Mouse (Mus musculus): Measurements from ENCODE around the gene Nop9. TPM values are rescaled to one million over a fixed set of nuclear protein-coding genes. Genes with fewer than 3 reads are reported as not detected.

Nop9 gene
- total RNA-seq, 4 experiments from 2014 or later = 9.4 to 14.8 (median 10.1) TPM

GRCm38 (mm10) chr14:55769087-55769703 lies 23.7 kb downstream of the Nop9 start:
- DNase-seq (ENCODE audit: low spot score in 2 of 2) = no peak

DNA sequence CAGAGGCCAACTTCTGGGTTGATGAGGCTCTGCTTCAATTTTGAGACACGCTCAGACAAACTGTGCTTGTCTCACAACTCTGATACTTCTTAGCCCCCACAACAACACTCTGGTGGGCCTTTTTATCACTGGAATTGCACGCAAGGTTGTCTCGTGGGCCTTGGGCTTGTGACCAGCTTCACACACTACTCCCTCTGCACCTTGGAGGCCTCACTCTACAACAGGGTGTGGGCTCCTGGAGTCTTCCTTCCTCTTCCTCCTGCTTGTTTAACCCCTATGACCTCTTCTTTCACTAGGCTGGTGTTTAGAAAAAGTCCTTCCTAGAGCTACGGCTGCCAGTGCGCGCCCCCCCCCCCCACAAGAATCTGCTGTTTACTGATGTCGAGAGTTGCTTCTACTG lies 31.2 kb downstream of the Nop9 start:
- DNase-seq (ENCODE audit: low spot score in 2 of 2) = peak in 1 of 2 experiments; percentile 0

- DNase-seq (ENCODE audit: low spot score in 2 of 2) = peak in 1 of 2 experiments; percentile 1
Measured at GRCm38 (mm10) chr14:55777176-55777575, 31.7 kb downstream of the Nop9 start.

DNA sequence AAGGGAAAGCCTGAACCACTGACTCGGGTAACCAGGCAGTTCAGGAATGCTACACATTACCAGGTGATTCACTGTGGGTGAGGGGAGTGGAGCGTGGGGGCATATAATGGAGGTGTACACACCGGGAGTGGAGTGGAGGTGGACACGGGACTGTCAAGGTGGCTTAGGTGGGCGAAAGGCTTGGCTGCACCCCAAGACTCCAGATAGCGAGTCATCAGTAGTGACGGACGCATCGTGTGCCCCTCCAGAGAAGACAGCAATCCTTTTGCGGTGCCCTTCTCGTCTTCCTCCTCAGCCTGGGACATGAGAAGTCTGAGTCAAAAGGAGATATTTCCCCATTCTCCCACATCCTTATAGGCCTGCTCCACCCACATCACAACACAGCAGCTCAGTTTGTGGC lies 32.3 kb downstream of the Nop9 start:
- DNase-seq (ENCODE audit: low spot score in 2 of 2) = peak in 1 of 2 experiments; percentile 2

DNA sequence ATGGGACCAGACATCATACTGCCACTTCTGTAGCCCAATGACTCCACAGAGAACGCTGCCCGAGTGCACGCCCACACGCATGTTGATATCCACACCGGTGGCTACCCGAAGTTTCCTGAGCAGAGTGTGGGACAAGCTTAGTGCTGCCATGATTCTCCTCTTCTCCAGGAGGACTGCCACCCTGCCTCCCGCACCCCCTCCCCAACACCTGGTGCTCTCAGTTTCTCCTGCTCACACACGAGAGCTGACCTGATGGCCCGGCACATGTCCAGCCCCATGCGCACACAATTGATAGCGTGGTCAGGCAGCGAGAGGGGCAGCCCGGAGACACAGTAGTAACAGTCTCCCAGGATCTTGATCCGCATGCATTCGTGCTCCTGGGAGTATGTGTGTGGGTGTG lies 33.2 kb downstream of the Nop9 start:
- DNase-seq (ENCODE audit: low spot score in 2 of 2) = peak; percentile 1 to 2

DNA sequence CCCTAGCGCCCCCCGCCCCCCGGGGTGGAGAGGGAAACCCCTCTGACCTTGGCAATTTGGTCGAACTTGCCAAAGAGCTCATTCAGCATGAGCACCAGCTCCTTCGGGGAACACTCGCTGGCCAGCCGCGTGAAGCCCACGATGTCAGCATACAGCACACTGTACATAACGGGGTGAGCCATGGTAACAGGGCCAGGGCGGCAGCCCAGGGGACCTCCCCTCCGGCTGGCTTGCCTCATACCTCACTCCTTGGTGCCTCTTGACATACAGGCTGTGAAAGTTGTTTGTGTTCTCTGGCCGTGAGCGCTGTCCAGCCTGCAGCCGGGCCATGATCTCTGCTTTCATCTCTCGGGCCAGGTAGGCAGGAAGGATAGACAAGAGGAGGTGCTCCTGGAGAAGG lies 34.2 kb downstream of the Nop9 start:
- DNase-seq (ENCODE audit: low spot score in 2 of 2) = peak in 1 of 2 experiments; percentile 1

DNA sequence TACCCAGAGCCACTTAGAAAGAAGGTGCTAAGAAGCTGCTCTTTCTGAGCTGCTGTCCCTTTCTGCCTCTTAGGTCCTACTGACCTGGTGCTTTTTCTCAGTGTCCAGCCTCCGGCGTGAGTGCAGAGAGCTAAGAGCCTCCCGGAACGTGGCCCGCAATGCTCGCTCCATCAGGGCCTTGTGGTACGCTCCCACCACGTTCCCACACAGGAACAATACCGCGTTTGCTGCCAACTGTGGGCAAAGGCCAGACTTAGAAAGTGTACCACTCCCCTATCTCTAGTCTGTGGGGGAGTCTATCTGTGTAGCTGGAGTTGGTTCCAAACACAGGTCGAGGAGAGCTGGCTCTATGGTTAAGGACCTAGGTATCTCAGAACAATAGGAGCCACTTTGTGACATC lies 35.2 kb downstream of the Nop9 start:
- peak in 1 of 2 experiments; percentile 2 for DNase-seq (ENCODE audit: low spot score in 2 of 2)

DNA sequence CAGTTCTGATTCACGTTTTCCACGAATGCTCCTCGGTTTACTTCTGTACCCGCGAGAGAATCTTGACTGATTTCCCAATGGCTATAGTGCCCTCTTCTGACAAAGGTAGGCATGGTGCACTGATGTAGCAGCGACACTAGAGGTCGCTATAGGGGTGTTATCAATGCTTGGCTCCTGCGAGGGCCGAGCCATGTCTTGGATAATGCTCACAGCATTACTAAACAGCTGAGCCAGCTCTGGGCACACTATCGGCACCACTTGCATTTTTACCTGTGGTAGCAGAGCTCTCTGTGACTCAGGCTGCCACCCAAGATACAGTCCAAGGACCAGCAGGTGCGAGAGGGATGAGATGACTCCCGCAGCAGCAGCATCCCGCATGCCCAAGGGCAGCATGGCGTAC lies 35.8 kb downstream of the Nop9 start:
- peak; percentile 11 to 29 for DNase-seq (ENCODE audit: low spot score in 2 of 2)

DNA sequence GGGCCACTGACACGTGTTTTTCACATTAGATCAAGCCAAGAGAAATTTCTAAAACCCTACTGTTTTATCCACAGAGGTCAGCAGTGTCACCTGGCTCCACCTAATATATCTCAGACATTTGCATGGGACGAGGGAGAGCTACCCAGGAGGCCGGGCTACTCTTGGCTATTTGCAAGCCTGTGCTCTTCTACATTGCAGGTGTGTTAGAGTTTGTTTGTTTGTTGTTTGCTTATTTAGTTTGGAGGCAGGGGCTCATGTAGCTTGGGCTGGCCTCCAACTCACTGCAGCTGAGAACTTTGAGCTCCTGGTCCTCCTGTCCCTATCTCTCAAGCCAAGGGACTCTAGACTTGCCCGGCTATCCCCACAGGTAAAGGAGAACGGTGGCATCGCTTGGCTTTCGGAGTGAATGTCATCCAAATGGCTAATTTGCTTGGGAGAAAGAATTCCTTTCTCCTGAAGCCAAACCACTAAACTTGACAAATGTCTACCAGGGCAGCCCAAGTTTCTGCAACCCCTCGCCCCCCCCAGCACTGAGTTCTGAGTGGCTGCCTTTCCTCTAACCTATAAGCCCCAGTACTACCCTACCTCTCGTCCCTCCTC lies 37.0 kb downstream of the Nop9 start:
- DNase-seq (ENCODE audit: low spot score in 2 of 2) = peak in 1 of 2 experiments; percentile 1

GRCm38 (mm10) chr14:55783171-55783957 lies 37.9 kb downstream of the Nop9 start:
- DNase-seq (ENCODE audit: low spot score in 2 of 2) = peak in 1 of 2 experiments; percentile 3

GRCm38 (mm10) chr14:55783958-55784235 lies 38.4 kb downstream of the Nop9 start, which contains the start of gene Adcy4:
Adcy4 (minus strand) TSS chr14:55784095.
- DNase-seq (ENCODE audit: low spot score in 2 of 2) = no peak

GRCm38 (mm10) chr14:55785195-55785594 lies 39.7 kb downstream of the Nop9 start:
- DNase-seq (ENCODE audit: low spot score in 2 of 2) = peak in 1 of 2 experiments; percentile 1

GRCm38 (mm10) chr14:55787731-55788130 lies 42.2 kb downstream of the Nop9 start:
- DNase-seq (ENCODE audit: low spot score in 2 of 2) = peak in 1 of 2 experiments; percentile 1

DNA sequence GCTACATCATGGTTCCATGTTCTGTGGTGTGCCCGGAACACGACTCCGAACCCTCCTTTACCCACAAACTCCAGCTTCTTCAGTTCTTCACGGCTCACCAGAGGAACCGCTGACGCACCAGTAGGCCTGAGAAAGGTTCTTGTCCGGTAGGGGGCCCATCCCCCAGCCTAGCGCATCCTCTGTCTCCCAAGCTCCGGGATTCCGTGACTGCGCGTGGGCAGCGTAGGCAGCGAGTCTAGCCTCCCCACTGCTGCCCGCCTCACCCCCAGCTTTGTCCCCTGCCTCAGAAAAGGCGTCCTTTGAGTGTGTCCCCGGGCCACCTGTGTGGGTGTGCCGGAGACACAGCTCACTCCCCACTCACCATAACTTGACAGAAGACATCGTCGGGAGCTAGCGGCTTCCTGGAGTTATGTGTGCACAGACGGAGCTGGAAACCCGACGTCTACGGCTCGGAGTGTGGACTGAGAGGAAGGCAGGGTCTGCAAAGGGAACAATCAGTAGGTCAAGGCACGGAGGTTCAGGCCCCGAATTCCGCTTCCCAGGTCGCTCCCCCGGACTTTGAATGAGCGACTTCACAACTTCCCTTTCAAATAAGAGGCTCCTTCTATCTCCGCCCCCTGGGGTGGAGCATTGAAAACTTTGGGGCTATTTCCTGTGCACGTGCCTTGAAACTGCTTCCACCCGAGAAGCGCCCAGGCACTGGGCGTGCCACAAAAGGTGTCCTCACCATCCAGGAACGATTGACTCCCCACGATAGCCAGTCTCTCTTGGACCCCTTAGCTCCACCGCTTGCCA lies 43.0 kb downstream of the Nop9 start, which contains the start of gene Ripk3:
Gene Ripk3, minus strand, starts transcription at position 610 of the 795 bp plus-strand sequence.
- no peak for DNase-seq (ENCODE audit: low spot score in 2 of 2)

- DNase-seq (ENCODE audit: low spot score in 2 of 2) = no peak
Measured at GRCm38 (mm10) chr14:55793461-55793860, 48.0 kb downstream of the Nop9 start.

- DNase-seq (ENCODE audit: low spot score in 2 of 2) = peak in 1 of 2 experiments; percentile 2
Measured at GRCm38 (mm10) chr14:55793946-55794345, 48.5 kb downstream of the Nop9 start.

DNA sequence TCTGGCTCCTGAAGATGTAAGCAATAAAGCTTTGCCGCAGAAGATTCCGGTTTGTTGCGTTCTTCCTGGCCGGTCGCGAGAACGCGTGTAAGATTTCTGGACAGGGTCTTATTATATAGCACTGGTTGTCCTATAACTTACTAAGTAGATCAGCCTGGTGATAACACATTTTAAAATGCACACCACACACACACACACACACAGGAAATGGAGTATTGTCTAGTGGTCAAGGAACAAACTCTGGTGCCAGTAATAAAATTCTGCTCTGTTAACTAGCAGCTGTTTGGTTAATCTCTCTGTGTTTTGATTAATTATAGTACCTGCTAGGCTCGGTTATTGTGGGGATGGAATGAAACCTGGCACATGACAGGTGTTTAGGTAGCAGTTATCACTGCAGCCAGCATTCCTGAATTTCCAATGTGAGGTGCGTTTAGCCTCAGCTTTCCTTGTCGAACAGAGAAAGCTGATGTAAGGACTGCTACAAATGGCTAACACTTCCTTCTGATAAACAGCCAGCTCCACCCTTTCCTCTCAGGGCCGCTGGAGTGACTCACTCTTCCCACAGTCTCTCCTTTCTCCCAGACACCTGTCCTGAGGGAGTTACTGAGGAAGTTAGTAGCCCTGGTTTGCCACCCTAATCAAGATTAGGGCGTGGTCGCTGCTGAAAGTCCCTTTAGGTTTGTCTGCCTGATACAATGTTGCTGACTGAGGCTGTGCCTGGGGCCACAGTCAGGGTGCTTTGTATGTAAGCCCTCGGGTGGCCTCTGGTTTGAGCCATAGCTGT lies 50.1 kb downstream of the Nop9 start:
- DNase-seq (ENCODE audit: low spot score in 2 of 2) = no peak
